Mouse (Mus musculus) gastrocnemius, postnatal 4 days (tissue): ENCODE data around the gene Gpatch2. TPM values are rescaled to one million over a fixed set of nuclear protein-coding genes. Genes with fewer than 3 reads are reported as not detected.

Experiments used
- DNase-seq, 2 experiments: peaks; one replicate each; pipeline ENCODE4 v3.0.0; 2021 to 2022; ENCODE audit warnings: low spot score in 2 of 2, mixed read lengths in 2 of 2
- long read RNA-seq, 2 experiments: library from polyadenylated mRNA; stranded (forward); transcript quantifications; one replicate each; pipeline ENCODE4 v2.0.0; 2021
- total RNA-seq, 2 experiments: library from RNA; stranded (reverse); gene quantifications; 2 replicates each; pipeline ENCODE4 v1.2.3; 2021

The Gpatch2 gene
- 10 to 100 TPM; 14.5 to 18.3 TPM for total RNA-seq
- long read RNA-seq, experiment 1, full-length matches to known transcripts: 5 of 14 reads
- long read RNA-seq, experiment 1, partial matches to known transcripts: 4 of 14 reads
- long read RNA-seq, experiment 1, other reads (novel, unspliced or antisense): 5 of 14 reads
- long read RNA-seq, experiment 2, full-length matches to known transcripts: 2 of 9 reads
- long read RNA-seq, experiment 2, partial matches to known transcripts: 3 of 9 reads
- long read RNA-seq, experiment 2, other reads (novel, unspliced or antisense): 4 of 9 reads

DNA sequence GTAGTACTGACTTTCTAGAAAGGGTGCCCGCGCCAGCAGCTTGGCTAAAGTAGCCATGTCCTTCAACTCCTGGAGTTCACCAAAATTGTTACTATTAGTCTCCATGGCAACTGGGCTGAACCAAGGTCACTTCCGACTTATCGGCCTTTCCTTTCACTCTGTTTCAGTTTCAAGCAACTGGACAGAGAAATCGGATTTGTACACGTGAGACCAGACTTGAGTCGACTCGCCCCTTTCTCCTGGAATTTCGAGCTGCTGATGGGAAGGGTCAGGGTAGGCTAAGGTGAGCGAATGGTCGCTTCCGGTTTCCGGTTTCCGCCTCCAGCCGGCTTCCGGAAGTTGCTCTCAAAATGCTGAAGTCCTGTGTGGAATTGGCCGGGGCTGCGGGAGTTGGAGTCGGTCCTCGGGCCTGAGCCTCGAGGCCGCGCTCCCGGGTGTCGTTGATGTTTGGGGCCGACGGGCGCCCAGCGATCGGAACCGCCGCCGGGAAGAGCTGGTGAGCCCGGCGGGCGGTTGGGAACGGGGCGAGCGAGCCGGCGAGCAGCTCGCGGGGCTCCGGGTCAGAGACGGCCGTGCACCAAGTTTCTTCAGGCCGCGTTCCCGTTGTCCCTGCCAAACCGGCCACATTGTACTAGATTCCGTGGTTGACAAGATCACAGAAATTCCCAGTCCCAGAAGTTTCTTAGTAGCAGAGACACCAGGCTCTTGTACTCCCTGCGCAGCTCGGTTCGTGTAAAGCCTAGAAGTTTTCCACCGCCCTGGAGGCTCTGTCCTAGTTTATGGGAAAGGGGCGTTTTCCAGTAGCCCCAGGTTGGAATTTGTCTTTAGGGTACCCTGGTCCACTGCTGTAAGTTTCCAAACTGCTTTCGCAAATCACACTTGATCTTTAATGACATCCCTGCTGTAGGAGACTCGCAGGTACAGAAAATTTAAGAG lies at the start of gene Gpatch2, which contains the start of gene Spata17:
Gpatch2 (plus strand) TSS at position 328 of the 936 bp plus-strand sequence.
Spata17 (minus strand) TSS at position 285 of the 936 bp plus-strand sequence.
- DNase-seq: peak; percentile 66 to 83

DNA sequence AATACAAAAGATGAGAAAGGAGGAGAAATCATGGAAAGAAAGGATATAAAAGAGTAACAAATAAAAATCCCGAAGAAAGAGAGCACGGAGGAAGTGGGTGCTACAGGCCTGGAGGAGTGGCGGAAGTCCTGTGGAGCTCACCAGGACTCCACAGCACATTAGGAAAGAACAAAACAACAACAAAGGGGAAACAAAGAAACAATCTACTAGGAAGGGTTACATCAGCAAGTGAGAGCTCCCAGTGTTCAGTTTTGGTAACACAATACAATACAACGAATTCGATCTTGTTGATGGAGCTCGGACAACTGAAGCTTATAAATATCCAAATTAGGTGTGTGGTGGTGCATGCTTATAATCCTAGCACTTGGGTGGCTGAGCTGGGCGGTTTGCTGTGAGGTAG lies 45.7 kb upstream of the Gpatch2 start:
- DNase-seq: no peak

DNA sequence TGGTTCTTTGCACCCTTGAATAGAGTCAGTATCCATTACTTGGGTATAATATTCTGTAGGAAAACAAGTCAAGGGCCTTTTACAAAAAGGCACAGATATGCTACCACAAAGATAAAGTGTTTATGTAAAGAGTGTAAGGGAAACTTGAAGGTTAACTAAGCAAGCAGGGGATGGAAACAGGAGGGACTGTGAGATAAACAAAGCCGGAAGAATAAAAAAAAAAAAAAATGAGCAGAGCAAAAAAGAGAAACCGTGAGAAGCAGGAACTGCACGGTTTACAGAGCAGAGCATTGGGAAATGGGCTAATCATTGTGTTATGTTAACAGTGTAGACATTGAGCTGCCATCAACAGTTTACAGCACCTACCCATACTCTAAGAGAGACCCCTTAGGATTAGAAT lies 44.9 kb upstream of the Gpatch2 start:
- no peak for DNase-seq

DNA sequence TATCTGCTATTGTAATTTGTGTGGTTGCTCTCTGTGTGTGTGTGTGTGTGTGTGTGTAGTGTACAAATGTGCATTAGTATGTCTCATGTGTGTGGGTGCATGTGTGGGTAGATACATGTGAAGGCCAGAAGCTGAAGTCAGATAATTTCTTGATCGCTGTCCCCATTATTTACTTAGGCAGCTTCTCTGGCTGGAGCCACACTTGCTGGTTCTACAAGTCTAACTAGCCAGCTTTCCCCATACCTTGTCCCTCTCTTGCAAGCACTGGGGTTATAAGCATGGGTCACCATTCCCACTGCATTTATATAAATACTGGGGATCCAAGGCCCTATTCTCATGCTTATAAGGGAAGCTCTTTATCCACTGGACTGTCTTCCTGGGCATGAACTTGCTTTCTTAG lies 39.3 kb upstream of the Gpatch2 start:
- DNase-seq: no peak

DNA sequence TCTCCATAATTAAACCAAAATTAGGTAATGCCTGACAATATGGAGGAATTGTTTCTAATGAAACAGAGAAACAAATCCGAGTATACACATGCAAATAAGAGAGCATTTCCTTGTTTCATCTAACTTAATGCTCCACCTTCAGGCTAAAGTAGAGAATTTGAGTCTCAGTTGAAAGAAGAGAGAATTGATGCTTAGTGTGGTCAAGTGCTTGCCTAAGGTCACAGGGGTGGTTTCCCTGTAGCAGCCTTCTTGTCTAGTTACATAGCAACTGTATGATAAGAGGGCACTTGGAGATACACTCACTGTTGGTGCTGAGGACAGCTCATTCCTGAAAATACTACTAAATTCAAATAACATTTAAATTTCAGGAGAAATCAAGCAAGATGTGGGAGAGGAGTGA lies 36.8 kb upstream of the Gpatch2 start:
- no peak for DNase-seq

DNA sequence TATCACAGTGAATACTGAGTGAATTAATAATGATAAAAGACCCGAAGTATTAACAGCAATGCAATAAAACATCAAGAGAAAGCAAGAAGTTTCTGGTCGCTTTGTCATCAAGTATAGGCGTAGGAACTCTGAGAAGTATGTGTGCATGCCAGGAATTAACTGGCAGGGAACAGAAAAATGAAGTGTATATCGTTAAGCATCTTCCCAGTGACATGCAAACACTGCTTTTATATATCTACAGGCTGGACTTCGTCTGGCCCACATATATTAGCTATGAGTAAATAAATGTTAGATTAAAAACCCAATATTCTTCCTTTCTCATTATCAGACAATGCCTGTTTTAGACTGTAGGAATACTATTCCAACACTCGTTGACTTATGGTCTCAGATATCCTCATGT lies 9.8 kb upstream of the Gpatch2 start:
- DNase-seq: no peak

DNA sequence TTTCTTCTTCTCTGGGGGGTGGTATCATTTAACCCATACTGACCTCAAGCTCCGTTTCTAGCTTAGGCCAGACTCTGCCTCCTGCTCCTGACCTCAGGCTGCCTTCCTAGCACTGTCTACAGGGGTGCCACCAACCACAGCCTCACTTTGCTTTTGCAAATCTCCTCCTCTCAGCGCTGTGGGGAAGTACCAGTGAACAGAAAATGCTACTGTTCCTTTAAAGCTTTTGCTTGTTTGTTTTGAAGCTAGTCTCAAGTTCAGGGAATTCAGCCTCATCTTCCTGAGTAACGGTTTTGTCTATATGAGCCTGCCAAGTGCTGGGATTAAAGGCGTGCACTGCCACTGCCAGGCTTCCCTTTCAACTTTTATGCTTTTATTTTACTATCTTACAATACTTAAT lies 5.8 kb upstream of the Gpatch2 start:
- DNase-seq: no peak

DNA sequence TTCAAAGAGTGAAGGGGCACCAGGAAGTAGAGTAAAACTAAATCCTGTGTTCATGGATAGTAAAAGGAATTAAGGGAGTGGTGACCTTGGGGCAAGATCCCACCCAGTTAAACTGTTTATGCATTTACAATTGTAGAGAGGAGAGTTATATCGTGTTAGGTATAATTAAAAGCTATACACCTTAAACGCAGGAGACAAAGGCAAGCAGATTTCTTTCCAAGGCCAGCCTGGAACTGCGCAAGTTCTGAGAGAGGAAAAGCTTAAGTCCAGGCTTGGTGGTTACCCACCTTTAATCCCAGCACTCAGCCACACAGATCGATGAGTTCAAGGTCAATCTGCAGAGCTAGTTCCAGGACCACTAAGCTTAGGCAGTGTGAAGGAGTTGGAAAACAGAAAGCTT lies 4.6 kb upstream of the Gpatch2 start:
- no peak for DNase-seq

DNA sequence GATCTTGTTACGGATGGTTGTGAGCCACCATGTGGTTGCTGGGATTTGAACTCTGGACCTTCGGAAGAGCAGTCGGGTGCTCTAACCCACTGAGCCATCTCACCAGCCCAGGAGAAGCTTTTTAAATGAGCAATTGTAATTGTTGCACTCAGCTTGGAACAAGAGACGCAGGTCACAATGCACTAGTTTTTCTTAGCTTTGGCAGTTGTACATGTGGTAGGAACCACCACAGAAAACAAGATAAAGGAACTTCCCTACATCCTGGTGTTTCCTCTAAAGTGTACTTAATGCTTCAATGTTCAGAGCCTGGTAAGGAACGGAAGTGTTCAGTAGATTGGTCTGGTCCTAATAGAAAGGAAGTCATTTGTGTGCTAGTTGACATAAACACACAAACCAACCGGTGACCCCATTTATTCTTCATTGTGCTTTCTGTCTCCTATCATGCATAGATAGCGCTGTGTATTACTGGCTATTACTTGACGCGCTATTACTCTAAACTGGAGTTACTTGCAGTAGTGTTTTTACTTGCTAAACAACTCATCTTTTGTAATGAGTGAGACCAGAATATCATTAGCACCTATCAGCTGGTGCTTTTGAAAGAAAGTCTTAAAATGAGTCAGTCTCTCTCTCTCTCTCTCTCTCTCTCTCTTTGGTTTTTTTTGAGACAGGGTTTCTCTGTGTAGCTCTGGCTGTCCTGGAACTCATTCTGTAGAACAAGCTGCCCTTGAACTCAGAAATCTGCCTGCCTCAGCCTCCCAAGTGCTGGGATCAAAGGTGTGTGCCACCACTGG lies 1.5 kb downstream of the Gpatch2 start:
- DNase-seq: no peak

DNA sequence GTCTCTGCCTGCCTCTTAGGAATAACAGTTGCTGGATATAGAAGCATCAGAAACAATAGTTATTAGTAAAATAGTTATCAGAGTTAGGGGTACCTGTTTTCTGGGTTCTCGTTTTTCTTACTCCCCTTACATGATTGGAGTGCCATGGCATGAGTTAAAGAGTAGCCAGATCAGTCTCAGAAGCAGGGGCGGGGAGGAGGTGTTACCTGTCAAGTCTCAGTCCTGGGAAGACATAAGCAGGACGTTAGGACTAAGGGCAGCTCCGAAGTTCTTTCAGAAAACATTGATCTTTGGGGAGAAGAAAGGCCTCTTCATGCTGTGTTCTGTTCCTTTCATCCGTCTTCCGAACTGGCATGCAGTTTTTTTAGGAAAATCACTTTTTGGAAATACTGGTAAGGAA lies 5.4 kb downstream of the Gpatch2 start:
- DNase-seq: no peak

DNA sequence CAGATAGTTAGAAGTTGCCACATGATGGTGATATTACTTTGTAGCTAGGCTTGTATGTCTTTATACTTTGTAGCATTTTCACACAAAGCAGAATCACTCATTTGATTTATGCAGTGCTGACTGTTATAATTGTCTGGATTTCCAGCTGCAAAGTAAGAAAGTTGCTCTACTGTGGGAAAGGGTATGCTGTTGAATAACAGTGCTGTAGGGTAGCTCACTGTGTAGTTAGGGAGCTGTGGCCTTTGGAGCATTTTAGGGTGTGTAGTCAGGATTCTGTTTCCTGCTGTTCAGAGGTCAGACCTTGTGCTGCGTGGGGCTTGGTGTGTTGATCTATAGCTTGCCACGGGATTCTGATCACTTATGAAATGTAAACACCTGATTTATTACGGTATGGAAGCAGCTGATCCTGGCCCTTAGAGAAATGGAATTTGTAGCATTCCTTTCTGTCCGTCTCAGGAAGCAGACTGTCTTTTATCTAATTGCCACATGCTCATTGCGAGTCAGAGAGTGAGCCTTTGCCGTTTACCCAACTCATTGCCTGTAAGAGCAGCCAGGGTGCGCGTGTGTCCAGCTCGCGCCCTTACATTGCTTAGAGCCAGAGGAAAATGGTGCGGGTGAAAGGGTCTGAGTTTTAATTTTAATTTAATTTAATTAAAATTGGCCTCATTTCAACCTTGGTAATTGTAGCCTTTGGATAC lies 11.2 kb downstream of the Gpatch2 start:
- no peak for DNase-seq

DNA sequence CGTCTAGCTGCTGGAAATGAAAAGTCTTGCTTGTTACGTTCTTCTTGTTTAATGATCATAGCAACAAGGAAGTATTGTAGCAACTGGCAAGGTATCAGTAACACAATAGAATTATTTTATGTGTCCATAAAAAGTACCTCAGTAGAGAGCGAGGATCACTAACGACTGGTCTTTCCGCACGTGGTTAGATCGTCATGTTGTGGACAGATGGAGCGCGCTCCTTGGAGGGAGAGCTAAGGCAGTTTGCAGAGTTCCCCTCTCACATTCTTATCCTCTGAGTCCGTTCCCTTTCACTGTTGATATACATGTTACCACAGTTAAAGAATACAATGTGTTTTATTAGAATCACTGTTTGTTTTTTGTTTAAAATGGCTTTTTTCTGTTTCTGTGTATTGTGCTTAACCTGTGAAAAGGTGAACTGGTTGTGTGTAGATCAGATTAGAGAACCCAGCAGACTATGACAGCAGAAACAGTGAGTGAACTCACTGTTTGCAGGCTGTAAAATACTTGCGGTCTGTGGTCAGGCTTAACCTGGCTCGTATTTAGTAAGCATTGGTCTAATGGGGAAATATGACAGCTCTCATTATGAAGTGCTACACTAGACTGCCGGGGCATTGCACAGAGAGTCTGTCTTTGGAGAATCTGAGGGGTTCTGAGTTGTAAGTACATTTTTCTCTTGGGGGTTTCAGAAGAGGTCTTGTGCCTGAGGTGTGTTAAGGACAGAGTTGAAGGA lies 13.3 kb downstream of the Gpatch2 start:
- DNase-seq: no peak

DNA sequence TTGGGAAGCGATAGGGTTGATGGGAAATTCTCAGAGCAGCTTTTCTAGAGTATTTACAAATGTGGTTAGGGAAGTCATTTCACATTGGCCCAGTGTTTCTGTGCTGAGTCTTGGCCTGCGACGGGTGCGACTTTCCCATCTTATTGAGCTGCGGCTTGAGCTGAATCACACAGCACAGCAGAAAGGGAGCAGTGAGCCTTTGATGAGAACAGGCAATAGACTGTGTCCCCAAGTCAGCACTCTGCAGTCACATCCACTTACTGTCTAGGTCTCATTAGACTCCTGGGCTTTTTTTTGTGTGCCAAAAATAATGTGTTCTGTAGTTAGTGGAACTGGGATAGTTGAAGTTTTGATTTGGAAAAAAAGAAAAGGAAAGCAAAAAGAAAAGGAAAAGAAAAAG lies 14.9 kb downstream of the Gpatch2 start:
- no peak for DNase-seq

DNA sequence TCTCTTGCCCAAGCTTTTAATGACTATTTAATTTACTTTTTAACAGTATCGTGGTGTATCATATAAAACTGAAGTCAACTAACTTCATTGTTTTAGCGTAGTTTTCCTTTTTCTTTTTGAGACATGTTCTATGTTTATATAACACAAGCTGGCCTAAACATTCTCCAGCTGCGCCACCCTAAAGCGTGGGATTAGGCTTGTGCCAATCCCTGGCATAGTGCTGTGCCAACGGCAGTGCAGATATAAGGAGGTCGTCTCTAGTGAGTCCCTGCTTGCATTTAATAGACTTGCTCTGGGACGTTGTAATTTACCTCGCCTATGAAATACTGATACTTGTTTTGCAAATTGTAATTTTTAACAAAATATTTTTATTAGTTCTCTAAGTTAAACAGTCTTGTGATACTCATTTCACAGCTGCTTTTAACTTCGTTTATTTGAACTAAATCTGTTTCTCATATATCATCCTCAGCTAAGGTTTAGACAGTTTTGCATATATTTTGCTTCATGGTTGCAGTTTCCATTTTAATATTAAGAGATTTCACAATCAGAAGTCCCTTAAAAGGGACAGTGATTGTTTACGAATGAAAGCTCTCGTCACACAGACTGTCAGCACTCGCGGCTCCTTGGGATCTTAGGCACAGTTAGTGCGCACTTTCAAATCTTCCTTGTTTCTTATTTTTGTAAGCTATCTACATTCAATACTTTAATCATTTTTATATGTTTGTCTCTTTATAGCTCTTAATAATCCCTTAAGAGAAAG lies 17.1 kb downstream of the Gpatch2 start:
- no peak for DNase-seq

DNA sequence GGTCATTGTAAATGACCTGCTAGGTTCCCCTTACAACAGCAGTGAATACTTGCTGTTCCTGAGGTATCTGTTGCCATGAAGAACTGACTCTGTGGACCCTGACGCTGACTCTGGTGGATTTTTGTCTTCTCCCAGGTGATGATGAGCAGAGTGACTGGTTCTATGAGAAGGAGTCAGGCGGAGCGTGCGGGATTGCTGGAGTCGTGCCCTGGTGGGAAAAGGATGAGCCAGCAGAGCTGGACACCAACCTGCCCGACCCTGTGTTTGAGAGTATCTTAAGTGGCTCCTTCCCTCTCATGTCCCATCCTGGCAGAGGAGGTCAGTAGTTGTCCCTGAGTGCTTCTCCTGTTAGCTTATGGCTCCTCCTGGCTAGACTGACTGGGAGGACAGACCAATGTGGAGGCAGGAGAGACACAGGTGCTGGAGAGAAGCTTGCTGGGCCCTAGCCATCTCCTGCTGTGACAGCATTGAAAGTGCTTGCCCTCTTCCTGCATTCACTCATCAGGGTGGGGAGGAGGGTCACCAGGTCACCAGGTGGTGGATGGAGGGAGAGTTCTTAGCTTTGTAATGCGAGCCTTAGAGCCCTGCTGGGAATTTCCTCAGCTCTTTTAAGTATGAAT lies 17.8 kb downstream of the Gpatch2 start:
- no peak for DNase-seq

DNA sequence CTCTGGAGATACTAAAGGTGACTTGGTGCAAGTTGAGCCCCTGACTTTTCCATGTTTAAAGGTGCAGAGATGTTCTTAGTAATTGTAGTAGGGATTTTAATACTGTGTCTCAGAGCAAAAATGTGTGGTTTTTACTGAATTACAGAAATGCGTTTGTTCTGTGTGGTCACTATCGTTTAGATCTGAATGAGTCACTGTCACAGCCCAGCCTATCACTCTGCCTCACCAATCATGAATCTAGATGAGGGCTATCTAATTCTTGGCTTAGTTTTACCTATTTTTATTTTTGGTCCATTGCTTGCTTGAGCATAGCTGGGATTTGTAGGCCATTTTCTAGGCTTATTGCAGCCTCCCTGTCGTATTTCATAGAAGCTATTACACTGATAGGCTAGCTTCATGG lies 19.9 kb downstream of the Gpatch2 start:
- no peak for DNase-seq

DNA sequence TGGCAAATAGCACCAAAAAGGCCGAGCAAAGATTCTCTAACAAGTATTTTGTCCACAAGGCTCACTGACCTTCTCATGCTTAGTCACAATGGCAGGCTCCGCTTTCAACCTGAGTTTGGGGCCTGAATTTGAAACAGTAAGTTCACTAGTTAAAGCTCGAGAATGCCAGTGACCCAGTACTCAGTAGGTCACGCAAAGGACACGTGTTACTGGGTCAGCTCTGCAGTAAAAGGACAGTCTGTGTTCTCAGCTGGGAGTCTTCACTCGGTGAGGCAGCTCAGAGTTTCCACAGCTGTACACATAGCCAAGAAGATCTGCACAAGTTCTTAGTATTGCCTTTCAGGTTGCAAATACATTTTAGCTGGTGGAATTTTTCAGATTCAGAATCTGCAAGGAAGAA lies 21.0 kb downstream of the Gpatch2 start:
- no peak for DNase-seq

DNA sequence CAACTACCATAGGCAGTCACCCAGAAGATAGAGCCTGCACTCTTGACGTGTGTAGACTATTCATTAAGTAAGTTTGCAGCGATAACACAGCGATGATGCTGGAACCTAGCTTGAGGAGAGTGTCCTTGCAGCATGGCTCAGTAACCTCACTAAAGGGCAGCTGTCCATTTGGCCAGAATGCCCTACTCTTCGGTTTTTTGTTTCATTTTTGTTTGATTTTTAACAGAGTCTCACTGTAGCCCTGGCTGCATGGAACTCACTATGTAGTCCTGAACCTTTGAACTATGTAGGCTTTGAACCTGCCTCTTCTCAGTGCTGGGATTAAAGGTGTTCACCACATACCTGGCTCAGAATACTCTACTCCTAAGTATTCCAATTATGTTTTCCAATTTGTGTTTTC lies 22.8 kb downstream of the Gpatch2 start:
- no peak for DNase-seq

DNA sequence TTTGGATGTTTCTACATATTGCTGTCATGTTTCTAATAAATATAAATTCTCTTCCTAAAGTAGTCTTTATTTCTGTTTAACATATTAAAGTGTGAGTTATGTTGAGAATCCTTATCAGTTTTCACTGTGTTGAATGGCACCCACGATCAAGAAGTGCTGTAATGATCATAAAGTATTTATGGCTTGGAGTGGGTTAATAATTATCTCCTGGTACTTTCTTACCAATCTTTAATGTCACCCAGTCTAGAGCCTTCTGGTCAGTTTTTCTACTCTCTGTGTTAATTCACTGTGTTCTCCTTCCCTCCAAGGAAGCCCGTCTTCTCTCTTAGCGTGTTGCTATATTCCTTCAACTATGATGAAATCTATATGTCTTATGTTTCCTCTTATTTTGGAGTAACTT lies 25.0 kb downstream of the Gpatch2 start:
- DNase-seq: no peak
